Mouse (Mus musculus): ENCODE data around the gene Rem2.

DNA sequence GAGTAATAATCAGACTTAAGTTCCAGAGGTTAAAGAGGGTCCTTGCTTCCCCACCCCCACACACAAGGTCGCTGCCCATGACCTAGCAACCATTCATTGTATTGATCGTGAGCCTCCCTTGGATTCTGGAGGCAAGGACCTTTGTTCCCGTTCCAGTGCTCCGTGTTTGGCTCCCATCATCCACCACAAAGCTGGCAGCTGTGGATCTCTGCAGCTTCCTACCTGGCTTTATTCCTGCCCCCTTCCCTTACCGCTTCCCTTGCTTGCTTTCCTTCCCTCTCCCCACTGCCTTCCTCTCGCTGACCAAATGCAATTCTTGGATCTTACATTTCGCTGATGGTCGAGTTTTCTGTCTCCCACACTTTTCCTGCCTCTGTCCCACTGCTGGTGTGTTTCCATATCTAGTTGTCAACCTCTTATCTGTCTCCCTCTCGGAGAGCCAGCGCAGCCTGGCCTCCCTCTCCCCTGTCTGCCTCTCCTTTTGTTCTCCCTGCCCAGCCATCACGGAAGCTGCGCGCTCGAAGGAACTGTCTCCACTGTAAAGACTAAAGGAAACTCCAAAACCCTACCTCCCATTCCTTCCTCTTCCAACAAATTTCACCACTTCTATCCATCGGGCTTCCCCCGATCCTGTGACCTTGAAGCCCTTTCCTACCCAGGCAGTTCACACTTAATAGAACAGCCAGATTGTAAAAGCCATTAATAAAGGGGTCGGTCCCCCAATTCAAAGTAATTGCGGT is 45.3 kb upstream of the Rem2 start:
- TF ChIP-seq CTCF (IDR thresholded peaks at IDR 0.05; ENCODE audit: low read depth, low read length), result no peak
- TF ChIP-seq POLR2A (IDR thresholded peaks at IDR 0.05; ENCODE audit: borderline replicate concordance, low read depth, low read length), result no peak
